Mouse (Mus musculus) ES-E14 (cell line): ENCODE results near the gene Sun1. TPM values are rescaled to one million over a fixed set of nuclear protein-coding genes. Genes with fewer than 3 reads are reported as not detected.
A peak's percentile ranks its signal among the peaks of the same experiment; 100 is the strongest.

Experiments used
- DNase-seq: peaks from one replicate; pipeline ENCODE4 v3.0.0-alpha.2; 2013; ENCODE audit warnings: low read depth, low spot score
- H3K27ac ChIP-seq: 2 replicates; pipeline ENCODE4 v1.5.1; 2012; ENCODE audit warnings: low read depth, mild to moderate bottlenecking, low read length, moderate library complexity, mixed read lengths; ENCODE audit not compliant: poor library complexity, insufficient read depth, severe bottlenecking
- H3K36me3 ChIP-seq: 2 replicates; pipeline ENCODE4 v1.6.1; 2012; ENCODE audit warnings: mild to moderate bottlenecking, low read length, moderate library complexity, mixed read lengths; ENCODE audit not compliant: control insufficient read depth, poor library complexity, insufficient read depth, severe bottlenecking
- H3K4me1 ChIP-seq, 2 experiments: fragments of 150-350 bp in 1 of 2; sonication (generic) in 1 of 2; 2 replicates each; pipeline ENCODE4 v1.6.1; 2012; ENCODE audit warnings: low read length in 2 of 2, mild to moderate bottlenecking in 1 of 2, mixed read lengths in 1 of 2; ENCODE audit not compliant: control insufficient read depth in 2 of 2, insufficient read depth in 2 of 2, poor library complexity in 1 of 2
- H3K4me3 ChIP-seq, 2 experiments: fragments of 150-350 bp in 1 of 2; sonication (generic) in 1 of 2; 2 replicates each; pipeline ENCODE4 v1.5.1; 2012; ENCODE audit warnings: low read length in 2 of 2, low read depth in 1 of 2, mild to moderate bottlenecking in 1 of 2, mixed read lengths in 1 of 2; ENCODE audit not compliant: insufficient read depth in 1 of 2, poor library complexity in 1 of 2, severe bottlenecking in 1 of 2
- H3K9ac ChIP-seq: 2 replicates; pipeline ENCODE4 v1.6.1; 2012; ENCODE audit warnings: low read depth, mild to moderate bottlenecking, low read length, mixed read lengths; ENCODE audit not compliant: poor library complexity, insufficient read depth, severe bottlenecking
- H3K9me3 ChIP-seq: fragments of 150-350 bp; sonication (generic); 2 replicates; pipeline ENCODE4 v1.6.1; 2012; ENCODE audit warnings: low read depth, mild to moderate bottlenecking, low read length; ENCODE audit not compliant: control insufficient read depth, insufficient read depth
- CHD2 ChIP-seq: IDR thresholded peaks from 2 replicates; pipeline ENCODE4 v1.6.1; 2014; ENCODE audit warnings: mild to moderate bottlenecking, low read depth, low read length, inconsistent platforms
- HCFC1 ChIP-seq: IDR thresholded peaks from 2 replicates; pipeline ENCODE4 v1.6.1; 2012; ENCODE audit warnings: low read length, inconsistent platforms, borderline replicate concordance; ENCODE audit not compliant: insufficient read depth
- MAFK ChIP-seq: IDR thresholded peaks from 2 replicates; pipeline ENCODE4 v1.6.1; 2014; ENCODE audit warnings: mild to moderate bottlenecking, low read depth, low read length, inconsistent platforms; ENCODE audit not compliant: insufficient read depth
- ZC3H11A ChIP-seq: IDR thresholded peaks from 2 replicates; pipeline ENCODE4 v1.6.1; 2012; ENCODE audit warnings: low read depth, mild to moderate bottlenecking, inconsistent platforms, low read length, borderline replicate concordance
- ZNF384 ChIP-seq: IDR thresholded peaks from 2 replicates; pipeline ENCODE4 v1.6.1; 2012; ENCODE audit warnings: low read depth, low read length, inconsistent platforms
- in situ Hi-C, 2 experiments: fragments of 600-800 bp; cut with MboI; formaldehyde crosslinking; loops; one replicate each; pipeline ENCODE4 v1.15.1; 2025; ENCODE audit warnings: low sequenced_read_pairs in 2 of 2, inconsistent platforms in 1 of 2; ENCODE audit not compliant: unreplicated experiment in 2 of 2
- total RNA-seq: library from RNA; depleted of rRNA; stranded (reverse); fragments of 300-350 nt; gene quantifications from 2 replicates; pipeline ENCODE4 v1.2.3, GENCODE M21; 2012; rRNA removed

The Sun1 gene
- total RNA-seq, 1 experiment, result 183 TPM

GRCm38 (mm10) chr5:139294089-139294488 is 93.7 kb downstream of the Sun1 start:
- DNase-seq, result no peak
- no peak overlapping the region for H3K27ac ChIP-seq
- H3K36me3 ChIP-seq, result peaks cover 7% of the 10 kb centered on the region; the same call in 1 of the 2 replicates
- H3K9me3 ChIP-seq, result no peaks in the 10 kb centered on the region
- no peak overlapping the region for H3K4me3 ChIP-seq
- H3K4me1 ChIP-seq, result peaks cover 0 to 16% of the 10 kb centered on the region in 2 experiments; a peak in 2 of 4 replicates
- TF ChIP-seq ZC3H11A, result no peak
- TF ChIP-seq ZNF384, result no peak
- TF ChIP-seq CHD2, result no peak
- TF ChIP-seq MAFK, result no peak
- no peak for TF ChIP-seq HCFC1
- H3K9ac ChIP-seq, result no peak overlapping the region
- in situ Hi-C loops, result no loop called here

- H3K36me3 ChIP-seq, result no peaks in the 10 kb centered on the region; the same call in 1 of the 2 replicates
- no peak overlapping the region for H3K27ac ChIP-seq
- no peak overlapping the region for H3K4me3 ChIP-seq
- H3K9me3 ChIP-seq, result no peaks in the 10 kb centered on the region
- in situ Hi-C loops, result no loop called here
- no peak overlapping the region for H3K9ac ChIP-seq
- no peak for DNase-seq
- H3K4me1 ChIP-seq, result peaks cover 0 to 22% of the 10 kb centered on the region in 2 experiments; a peak in 2 of 4 replicates
- TF ChIP-seq ZNF384 (no peak), ZC3H11A (no peak)
Measured at GRCm38 (mm10) chr5:139297092-139297491, 96.7 kb downstream of the Sun1 start.

GRCm38 (mm10) chr5:139297745-139298144 is 97.3 kb downstream of the Sun1 start:
- in situ Hi-C loops, result no loop called here
- Histone ChIP-seq H3K36me3 (no peaks in the 10 kb centered on the region; the same call in 1 of the 2 replicates), H3K27ac (no peak overlapping the region)

More at GRCm38 (mm10) chr5:139297745-139298144, 97.3 kb downstream of the Sun1 start:
- Histone ChIP-seq H3K4me3 (no peak overlapping the region), H3K9ac (no peak overlapping the region), H3K9me3 (no peaks in the 10 kb centered on the region), H3K4me1 (peaks cover 0 to 18% of the 10 kb centered on the region in 2 experiments; a peak in 2 of 4 replicates)
- no peak for DNase-seq
- TF ChIP-seq MAFK, result peak; percentile 79
- TF ChIP-seq ZC3H11A, result no peak
- TF ChIP-seq CHD2, result no peak
- TF ChIP-seq HCFC1, result no peak
- TF ChIP-seq ZNF384, result no peak

Other genes starting within 250 kb of the Sun1 start
- gene Pdgfa, start 203.3 kb upstream of the Sun1 start, total RNA-seq, result 81.5 and 84.9 TPM in 2 replicates
- 0.74 and 3.8 TPM in 2 replicates for gene Prkar1b, start 50.6 kb upstream of the Sun1 start, total RNA-seq
- gene Dnaaf5, start 50.4 kb upstream of the Sun1 start, total RNA-seq, result 22.5 and 22.8 TPM in 2 replicates
- 140 and 149 TPM in 2 replicates for gene Get4, start 51.7 kb downstream of the Sun1 start, total RNA-seq
- gene Adap1, start 125.0 kb downstream of the Sun1 start, total RNA-seq, result 65.0 and 72.4 TPM in 2 replicates
- gene Cox19, start 150.8 kb downstream of the Sun1 start, total RNA-seq, result 19.1 and 26.6 TPM in 2 replicates
- not detected in 2 replicates for gene Cyp2w1, start 152.0 kb downstream of the Sun1 start, total RNA-seq
- gene Gpr146, start 177.1 kb downstream of the Sun1 start, total RNA-seq, result 1.1 and 1.3 TPM in 2 replicates
- gene C130050O18Rik, start 204.6 kb downstream of the Sun1 start, total RNA-seq, result 0.49 and 1.0 TPM in 2 replicates
- 0.27 and 1.0 TPM in 2 replicates for gene Gper1, start 222.5 kb downstream of the Sun1 start, total RNA-seq